Mouse (Mus musculus) lung, embryonic 14.5 days (tissue): ENCODE measurements around the gene Akr1c14. TPM values are rescaled to one million over a fixed set of nuclear protein-coding genes. Genes with fewer than 3 reads are reported as not detected.
"Not testable (repeated sequence)": the region's sequence is repeated elsewhere in the genome, so short reads cannot be mapped to it uniquely, and the experiment has no call there.

Experiments
- ATAC-seq: fragments of 200-750 bp; cut with Nextera tagmentation; 2 replicates; pipeline ENCODE4 v1.8.0; 2017; ENCODE audit warnings: mild to moderate bottlenecking, moderate TSS enrichment, moderate library complexity; ENCODE audit not compliant: insufficient read depth
- DNase-seq: peaks from one replicate; pipeline ENCODE4 v3.0.0-alpha.2; 2015
- H3K27ac ChIP-seq: fragments of 300-500 bp; sonication (generic); 2 replicates; pipeline ENCODE4 v1.5.1; 2014; ENCODE audit warnings: low read depth, mild to moderate bottlenecking, moderate library complexity
- H3K27me3 ChIP-seq: fragments of 300-500 bp; sonication (generic); 2 replicates; pipeline ENCODE4 v1.6.1; 2014; ENCODE audit warnings: low read length, control low read depth; ENCODE audit not compliant: insufficient read depth
- H3K36me3 ChIP-seq: fragments of 300-500 bp; sonication (generic); 2 replicates; pipeline ENCODE4 v1.6.1; 2014; ENCODE audit warnings: control low read depth; ENCODE audit not compliant: insufficient read depth
- H3K4me1 ChIP-seq: fragments of 300-500 bp; sonication (generic); 2 replicates; pipeline ENCODE4 v1.6.1; 2014; ENCODE audit warnings: antibody characterized with exemption, control low read depth; ENCODE audit not compliant: insufficient read depth
- H3K4me2 ChIP-seq: fragments of 300-500 bp; sonication (generic); 2 replicates; pipeline ENCODE4 v1.6.1; 2014; ENCODE audit warnings: mild to moderate bottlenecking
- H3K4me3 ChIP-seq: fragments of 300-500 bp; sonication (generic); 2 replicates; pipeline ENCODE4 v1.5.1; 2014; ENCODE audit warnings: low read depth, low read length
- H3K9ac ChIP-seq: fragments of 300-500 bp; sonication (generic); 2 replicates; pipeline ENCODE4 v1.6.1; 2014
- H3K9me3 ChIP-seq: fragments of 300-500 bp; sonication (generic); 2 replicates; pipeline ENCODE4 v1.6.1; 2016; ENCODE audit warnings: low read depth, low read length, control low read depth
- CTCF ChIP-seq: IDR thresholded peaks from 2 replicates; pipeline ENCODE4 v1.5.1; 2016; ENCODE audit warnings: antibody characterized with exemption, low read depth
- WGBS: fragments of 180-500 bp; shearing (Covaris S2); extraction: QIAGEN DNeasy Blood & Tissue Kit; methylation state at CpG from one replicate; pipeline ENCODE4 v1.1.7; 2014; 5-methylcytosine and 5-hydroxymethylcytosine counted together
- polyA plus RNA-seq: library from polyadenylated mRNA; unstranded; fragments of >200 nt; fragmentation: Nextera tagmentation; extraction: Ambion mirVana; gene quantifications from 2 replicates; pipeline ENCODE4 v1.2.1, GENCODE M21; 2014

The Akr1c14 gene
- polyA plus RNA-seq, 1 experiment from 2014 or later = 0.92 TPM

DNA sequence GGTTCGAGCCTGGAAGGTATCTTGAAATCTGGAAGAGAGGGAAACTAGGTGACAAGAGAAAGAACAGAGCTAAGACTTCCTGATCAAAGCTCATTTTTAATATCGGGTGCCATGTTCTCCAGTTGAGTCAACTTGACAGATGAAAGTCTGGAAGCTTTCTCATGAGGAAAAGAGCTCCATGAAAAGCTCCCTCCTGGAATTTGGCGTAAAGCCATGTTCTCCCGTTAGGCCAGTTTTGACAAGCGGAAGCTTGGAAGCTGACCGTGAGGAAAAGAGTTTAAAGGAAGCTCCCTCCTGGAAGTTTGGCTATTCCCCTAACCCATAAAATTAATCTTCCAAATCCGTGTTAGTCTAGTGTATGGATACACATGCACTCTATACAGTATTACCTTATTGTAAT lies 74.3 kb downstream of the Akr1c14 start:
- Histone ChIP-seq H3K4me3 (no peak overlapping the region), H3K9me3 (no peaks in the 10 kb centered on the region), H3K4me2 (no peak overlapping the region), H3K36me3 (no peaks in the 10 kb centered on the region), H3K27ac (no peak overlapping the region), H3K27me3 (no peaks in the 10 kb centered on the region), H3K4me1 (no peaks in the 10 kb centered on the region), H3K9ac (no peak overlapping the region)
- WGBS = 59% methylated on average over 7 of the region's 7 CpGs
- DNase-seq = peak; percentile 45
- ATAC-seq = no peak
- no peak for TF ChIP-seq CTCF

DNA sequence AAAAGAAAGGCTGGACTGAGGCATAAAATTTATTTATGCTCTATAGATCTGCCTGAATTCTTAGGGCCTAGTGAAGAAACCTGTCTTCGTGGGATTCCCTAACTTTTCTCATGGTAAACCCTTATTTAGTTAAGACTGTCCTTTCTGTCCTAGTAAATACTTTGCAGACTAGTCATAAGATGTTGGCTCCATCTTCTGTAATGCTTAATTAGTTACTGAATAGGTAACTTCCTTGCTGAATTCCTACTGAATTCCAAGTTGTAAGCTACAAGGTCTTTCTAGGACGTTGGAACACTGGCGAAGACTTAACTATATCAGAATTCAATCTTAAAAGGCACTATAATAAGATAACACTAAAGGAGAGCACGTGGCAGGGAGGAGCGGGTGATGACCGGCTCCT lies 75.7 kb downstream of the Akr1c14 start:
- not testable (repeated sequence) for H3K4me3 ChIP-seq, H3K27ac ChIP-seq, DNase-seq, H3K4me2 ChIP-seq, H3K27me3 ChIP-seq, H3K4me1 ChIP-seq, H3K9ac ChIP-seq, H3K36me3 ChIP-seq, H3K9me3 ChIP-seq, ATAC-seq
- WGBS = 87% methylated on average over 6 of the region's 6 CpGs

DNA sequence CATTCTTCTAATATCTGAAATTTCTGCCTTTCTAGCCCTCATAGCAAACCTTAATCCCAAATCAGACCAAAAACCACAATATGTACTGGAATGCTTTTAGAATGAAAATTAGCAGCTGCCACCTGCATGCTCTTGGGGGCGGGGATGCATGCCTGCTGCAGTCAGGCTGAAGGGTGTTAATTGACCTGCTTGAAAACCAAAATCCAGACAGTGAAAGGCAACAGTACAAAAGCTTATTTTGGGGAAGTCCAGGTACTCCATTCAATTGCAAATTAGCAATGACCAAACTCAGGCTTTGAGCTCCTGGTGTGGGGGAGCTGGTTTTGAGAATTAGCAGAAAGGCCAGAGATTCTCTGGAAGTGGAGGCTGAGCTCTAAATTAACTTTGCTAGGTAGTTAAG lies 77.0 kb downstream of the Akr1c14 start:
- not testable (repeated sequence) for H3K9me3 ChIP-seq, H3K4me1 ChIP-seq, H3K27ac ChIP-seq, ATAC-seq, H3K27me3 ChIP-seq, H3K4me3 ChIP-seq, H3K9ac ChIP-seq, H3K4me2 ChIP-seq, DNase-seq, H3K36me3 ChIP-seq
- 89% methylated on average over 1 of the region's 1 CpGs for WGBS

DNA sequence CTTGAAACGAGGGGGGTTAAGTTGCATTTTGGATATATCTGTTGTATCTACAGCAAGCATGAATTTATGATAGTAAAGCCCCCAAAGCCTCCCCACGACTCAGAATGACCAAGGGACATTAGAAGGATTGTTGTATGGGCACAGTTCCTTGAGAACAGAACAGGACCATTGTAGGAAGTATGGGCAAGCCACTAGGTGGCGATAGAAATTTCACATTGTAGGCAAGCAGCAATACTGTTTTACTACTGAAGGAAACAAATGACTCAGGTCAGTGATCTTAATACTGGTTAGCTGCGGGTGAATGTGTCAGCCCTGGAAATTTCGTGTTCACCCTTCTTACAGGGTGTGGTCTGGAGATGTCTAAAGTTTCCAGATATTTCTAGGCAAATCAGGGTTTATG lies 80.3 kb downstream of the Akr1c14 start:
- Histone ChIP-seq H3K9me3 (no peaks in the 10 kb centered on the region), H3K4me1 (no peaks in the 10 kb centered on the region), H3K36me3 (no peaks in the 10 kb centered on the region), H3K27ac (no peak overlapping the region), H3K9ac (no peak overlapping the region), H3K4me3 (no peak overlapping the region), H3K27me3 (no peaks in the 10 kb centered on the region), H3K4me2 (no peak overlapping the region)
- ATAC-seq (no peak), DNase-seq (peak; percentile 60)
- peak; percentile 66 for TF ChIP-seq CTCF
- 32% methylated on average over 5 of the region's 5 CpGs for WGBS

DNA sequence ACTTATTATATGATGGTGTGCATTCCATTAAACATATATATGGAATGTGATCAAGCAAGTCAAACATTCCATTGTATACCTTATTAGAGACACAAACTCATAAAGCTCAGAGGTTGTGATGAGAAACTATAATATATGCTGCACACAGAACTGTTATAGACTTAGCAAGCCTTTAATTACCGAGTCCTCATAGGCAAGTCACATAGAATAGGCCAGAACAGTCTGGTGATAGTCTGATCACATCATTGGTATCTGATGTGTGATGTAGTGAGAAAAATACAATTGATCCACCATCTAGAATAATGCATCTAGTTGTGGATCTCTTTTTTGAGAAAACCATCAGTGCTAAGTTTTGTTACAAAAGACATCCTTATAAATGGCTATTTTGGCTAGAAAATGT lies 82.5 kb downstream of the Akr1c14 start:
- 68% methylated on average over 1 of the region's 1 CpGs for WGBS
- Histone ChIP-seq H3K4me1 (no peaks in the 10 kb centered on the region), H3K27ac (no peak overlapping the region), H3K27me3 (no peaks in the 10 kb centered on the region), H3K4me3 (no peak overlapping the region), H3K9ac (no peak overlapping the region), H3K36me3 (no peaks in the 10 kb centered on the region), H3K4me2 (no peak overlapping the region), H3K9me3 (no peaks in the 10 kb centered on the region)
- TF ChIP-seq CTCF = no peak
- no peak for DNase-seq
- no peak for ATAC-seq

DNA sequence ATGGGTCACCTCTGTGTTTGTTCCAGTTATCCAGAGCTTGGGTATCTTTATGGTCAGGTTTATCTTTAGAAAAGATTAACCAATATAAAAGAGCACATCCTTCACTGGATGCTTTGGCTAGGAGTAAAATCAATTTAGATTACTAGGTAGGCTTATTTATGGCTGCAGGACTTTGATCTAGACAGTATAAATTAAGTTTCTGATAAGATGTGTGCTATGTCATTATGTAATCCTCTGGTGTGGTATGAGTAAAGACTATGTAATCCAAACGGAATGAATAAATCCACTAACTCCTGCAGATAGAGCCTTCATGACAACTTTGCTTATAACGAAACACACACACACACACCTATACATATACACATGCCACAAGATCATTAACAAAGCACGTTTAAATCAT lies 82.9 kb downstream of the Akr1c14 start:
- WGBS = 45% methylated on average over 3 of the region's 3 CpGs
- Histone ChIP-seq H3K4me1 (no peaks in the 10 kb centered on the region), H3K9ac (no peak overlapping the region), H3K9me3 (no peaks in the 10 kb centered on the region), H3K4me2 (no peak overlapping the region), H3K27ac (no peak overlapping the region), H3K4me3 (no peak overlapping the region), H3K27me3 (no peaks in the 10 kb centered on the region), H3K36me3 (no peaks in the 10 kb centered on the region)
- TF ChIP-seq CTCF = no peak
- DNase-seq (no peak), ATAC-seq (no peak)

DNA sequence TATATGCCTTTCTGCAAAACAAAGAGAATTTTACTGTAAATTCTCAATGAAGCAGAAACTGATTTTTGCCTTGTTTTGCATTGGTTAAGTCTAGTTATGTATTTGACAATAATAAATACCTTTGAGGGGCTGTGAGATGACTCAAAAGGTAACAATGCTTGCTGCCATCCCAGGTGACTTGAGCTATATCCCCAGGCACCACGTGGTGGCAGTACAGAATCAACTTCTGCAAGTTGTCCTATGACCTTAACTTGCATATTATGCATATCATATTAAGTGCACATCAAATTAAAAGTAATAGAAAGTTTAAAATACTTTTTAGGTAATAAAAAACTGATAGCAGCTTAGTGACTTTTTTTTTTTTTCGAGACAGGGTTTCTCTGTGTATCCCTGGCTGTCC lies 84.3 kb downstream of the Akr1c14 start:
- no peaks in the 10 kb centered on the region for H3K27me3 ChIP-seq
- H3K4me1 ChIP-seq = no peaks in the 10 kb centered on the region
- no peak for ATAC-seq
- 32% methylated on average over 2 of the region's 2 CpGs for WGBS
- no peak overlapping the region for H3K27ac ChIP-seq
- no peak overlapping the region for H3K9ac ChIP-seq
- DNase-seq = peak; percentile 31
- H3K4me2 ChIP-seq = no peak overlapping the region
- H3K4me3 ChIP-seq = no peak overlapping the region
- no peaks in the 10 kb centered on the region for H3K36me3 ChIP-seq
- peak; percentile 51 for TF ChIP-seq CTCF
- no peaks in the 10 kb centered on the region for H3K9me3 ChIP-seq

Other genes with a start within 250 kb of the Akr1c14 start
- gene Calml3, start 244.7 kb upstream of the Akr1c14 start, polyA plus RNA-seq = 0.18 TPM in 1 of 2 replicates, not detected in the other
- gene Calm4, start 211.3 kb upstream of the Akr1c14 start, polyA plus RNA-seq = not detected in 2 replicates
- not detected in 2 replicates for gene Calm5, start 194.8 kb upstream of the Akr1c14 start, polyA plus RNA-seq
- gene Net1, start 130.8 kb upstream of the Akr1c14 start, polyA plus RNA-seq = 71.4 and 74.5 TPM in 2 replicates
- not detected in 2 replicates for gene Tubal3, start 130.7 kb upstream of the Akr1c14 start, polyA plus RNA-seq
- gene Ucn3, start 103.7 kb upstream of the Akr1c14 start, polyA plus RNA-seq = not detected in 2 replicates
- 0.22 and 0.57 TPM in 2 replicates for gene Akr1c18, start 101.6 kb downstream of the Akr1c14 start, polyA plus RNA-seq
- 3.8 and 4.4 TPM in 2 replicates for gene Akr1c13, start 142.1 kb downstream of the Akr1c14 start, polyA plus RNA-seq
- gene Akr1c19, start 179.7 kb downstream of the Akr1c14 start, polyA plus RNA-seq = 10.6 and 13.3 TPM in 2 replicates
- gene Akr1c12, start 230.4 kb downstream of the Akr1c14 start, polyA plus RNA-seq = 0.61 and 0.80 TPM in 2 replicates